ENCODE assay signal across 21 mouse cellular contexts in genomic region chr17:67552581-67553139, GRCm38 (mm10).
DNase-seq lines count a peak whose midpoint lies in the region; ATAC-seq and TF ChIP-seq lines count a peak whose summit lies in the region.
"Had no signal": no experiment of that assay in that cellular context is flagged by ENCODE, and none has a peak within 500 bp of the region (broad histone marks: within the 10 kb centered on the region; RNA-seq: fewer than 3 reads in every experiment).

No protein-coding gene starts in this region.

- H3K27me3 ChIP-seq in hindbrain, embryonic 16.5 days (replicated peaks; ENCODE audit: control insufficient read depth, insufficient read depth, low read length) = no peaks in the 10 kb centered on the region
- H3K27me3 ChIP-seq in hindbrain, postnatal 0 days (ENCODE audit: insufficient read depth, low read length) = no peaks in the 10 kb centered on the region
- H3K27me3 ChIP-seq in midbrain, embryonic 11.5 days (ENCODE audit: control insufficient read depth, insufficient read depth, low read length) = no peaks in the 10 kb centered on the region
- no peaks in the 10 kb centered on the region for H3K27me3 ChIP-seq in midbrain, embryonic 14.5 days (ENCODE audit: control insufficient read depth, insufficient read depth, low read length)
- no peaks in the 10 kb centered on the region for H3K27me3 ChIP-seq in neural tube, embryonic 13.5 days
- H3K27me3 ChIP-seq: limb, embryonic 13.5 days; lung, embryonic 15.5 days; midbrain, embryonic 12.5 days had no signal

- no peak for ATAC-seq in hindbrain, embryonic 16.5 days
- ATAC-seq in hindbrain, postnatal 0 days = no peak
- no peak for ATAC-seq in midbrain, embryonic 11.5 days (ENCODE audit: low FRiP score)
- ATAC-seq in midbrain, embryonic 14.5 days (ENCODE audit: low FRiP score, low TSS enrichment) = no peak
- ATAC-seq in neural tube, embryonic 13.5 days (ENCODE audit: low read depth) = 0 out of 2 replicates have a peak, but pooled peaks have one; percentile 45
- ATAC-seq: forebrain, embryonic 16.5 days; intestine, embryonic 16.5 days had no signal

- DNase-seq in hindbrain, postnatal 0 days (ENCODE audit: low spot score) = no peak
- peak; percentile 65 for DNase-seq in midbrain, embryonic 11.5 days (ENCODE audit: low spot score, missing footprints)
- no peak for DNase-seq in midbrain, embryonic 14.5 days
- DNase-seq in cerebellum, postnatal 14 days = no peak
- DNase-seq: adrenal gland, adult 2 months; adrenal gland, postnatal 36 days; B cell, adult 2 months; cerebellum, adult 18-20 months; cerebellum, postnatal 10 days; heart, postnatal 14 days; kidney, postnatal 10 days had no signal

- 0 out of 2 replicates have a peak overlapping the region, but pooled peaks have one; percentile 14 for H3K4me2 ChIP-seq in hindbrain, embryonic 16.5 days (ENCODE audit: low read length)
- H3K4me2 ChIP-seq in hindbrain, postnatal 0 days (ENCODE audit: low read depth, low read length) = no peak overlapping the region
- no peak overlapping the region for H3K4me2 ChIP-seq in midbrain, embryonic 11.5 days
- H3K4me2 ChIP-seq in midbrain, embryonic 14.5 days (ENCODE audit: low read length) = no peak overlapping the region
- peak overlapping the region; percentile 38 for H3K4me2 ChIP-seq in neural tube, embryonic 13.5 days
- H3K4me2 ChIP-seq: limb, embryonic 13.5 days; liver, embryonic 11.5 days; lung, embryonic 15.5 days; midbrain, embryonic 12.5 days had no signal

- H3K27ac ChIP-seq in hindbrain, embryonic 16.5 days (ENCODE audit: low read depth, low read length) = no peak overlapping the region
- H3K27ac ChIP-seq in hindbrain, postnatal 0 days = no peak overlapping the region
- H3K27ac ChIP-seq in midbrain, embryonic 11.5 days (ENCODE audit: low read depth, low read length) = no peak overlapping the region
- H3K27ac ChIP-seq in midbrain, embryonic 14.5 days (replicated peaks; ENCODE audit: low read depth, low read length) = no peak overlapping the region
- H3K27ac ChIP-seq in neural tube, embryonic 13.5 days (replicated peaks) = no peak overlapping the region
- H3K27ac ChIP-seq: left cerebral cortex, adult 2 months; limb, embryonic 13.5 days; lung, embryonic 15.5 days; midbrain, embryonic 12.5 days had no signal

- no peaks in the 10 kb centered on the region for H3K36me3 ChIP-seq in hindbrain, embryonic 16.5 days (ENCODE audit: control insufficient read depth, insufficient read depth, low read length)
- no peaks in the 10 kb centered on the region for H3K36me3 ChIP-seq in hindbrain, postnatal 0 days (ENCODE audit: insufficient read depth, low read length)
- no peaks in the 10 kb centered on the region for H3K36me3 ChIP-seq in midbrain, embryonic 11.5 days (ENCODE audit: control insufficient read depth, insufficient read depth, low read length)
- H3K36me3 ChIP-seq in midbrain, embryonic 14.5 days (ENCODE audit: control insufficient read depth, insufficient read depth, low read length) = no peaks in the 10 kb centered on the region
- H3K36me3 ChIP-seq in neural tube, embryonic 13.5 days = no peaks in the 10 kb centered on the region
- H3K36me3 ChIP-seq: limb, embryonic 13.5 days; lung, embryonic 15.5 days; midbrain, embryonic 12.5 days had no signal

- no peaks in the 10 kb centered on the region for H3K4me1 ChIP-seq in hindbrain, embryonic 16.5 days (ENCODE audit: control insufficient read depth, insufficient read depth, low read depth, low read length)
- H3K4me1 ChIP-seq in hindbrain, postnatal 0 days (ENCODE audit: insufficient read depth, low read length) = no peaks in the 10 kb centered on the region
- no peaks in the 10 kb centered on the region for H3K4me1 ChIP-seq in midbrain, embryonic 11.5 days (ENCODE audit: control insufficient read depth, insufficient read depth, low read length)
- H3K4me1 ChIP-seq in midbrain, embryonic 14.5 days (ENCODE audit: control insufficient read depth, insufficient read depth, low read length) = no peaks in the 10 kb centered on the region
- H3K4me1 ChIP-seq in neural tube, embryonic 13.5 days (replicated peaks) = peaks cover 18% of the 10 kb centered on the region
- H3K4me1 ChIP-seq: limb, embryonic 13.5 days; lung, embryonic 15.5 days had no signal

- H3K9ac ChIP-seq in hindbrain, embryonic 16.5 days (ENCODE audit: low read depth, low read length) = no peak overlapping the region
- H3K9ac ChIP-seq in hindbrain, postnatal 0 days (replicated peaks; ENCODE audit: low read length) = no peak overlapping the region
- H3K9ac ChIP-seq in midbrain, embryonic 11.5 days (ENCODE audit: low read length) = no peak overlapping the region
- H3K9ac ChIP-seq in midbrain, embryonic 14.5 days (replicated peaks; ENCODE audit: low read length) = no peak overlapping the region
- H3K9ac ChIP-seq in neural tube, embryonic 13.5 days = no peak overlapping the region
- H3K9ac ChIP-seq: limb, embryonic 13.5 days; lung, embryonic 15.5 days; midbrain, embryonic 12.5 days had no signal

- no peaks in the 10 kb centered on the region for H3K9me3 ChIP-seq in hindbrain, embryonic 16.5 days (ENCODE audit: control insufficient read depth, low read length)
- no peaks in the 10 kb centered on the region for H3K9me3 ChIP-seq in hindbrain, postnatal 0 days (ENCODE audit: low read length)
- no peaks in the 10 kb centered on the region for H3K9me3 ChIP-seq in midbrain, embryonic 11.5 days (ENCODE audit: control insufficient read depth, low read length)
- no peaks in the 10 kb centered on the region for H3K9me3 ChIP-seq in midbrain, embryonic 14.5 days (ENCODE audit: control insufficient read depth, low read length)
- no peaks in the 10 kb centered on the region for H3K9me3 ChIP-seq in neural tube, embryonic 13.5 days
- H3K9me3 ChIP-seq: limb, embryonic 13.5 days; lung, embryonic 15.5 days; midbrain, embryonic 12.5 days had no signal

- 83% methylated on average over 21 of the region's 21 CpGs for WGBS in hindbrain, embryonic 16.5 days
- WGBS in hindbrain, postnatal 0 days = 83% methylated on average over 21 of the region's 21 CpGs
- 95% methylated on average over 21 of the region's 21 CpGs for WGBS in midbrain, embryonic 11.5 days
- 87% methylated on average over 21 of the region's 21 CpGs for WGBS in midbrain, embryonic 14.5 days
- WGBS in neural tube, embryonic 13.5 days = 49% methylated on average over 21 of the region's 21 CpGs

- TF ChIP-seq CTCF in hindbrain, postnatal 0 days (IDR thresholded peaks at IDR 0.05; ENCODE audit: low read depth) = no peak

- no peak overlapping the region for H3K4me3 ChIP-seq in hindbrain, embryonic 16.5 days (ENCODE audit: low read length)
- H3K4me3 ChIP-seq in hindbrain, postnatal 0 days (ENCODE audit: low read length) = no peak overlapping the region
- no peak overlapping the region for H3K4me3 ChIP-seq in midbrain, embryonic 11.5 days (ENCODE audit: low read depth, low read length)
- no peak overlapping the region for H3K4me3 ChIP-seq in midbrain, embryonic 14.5 days (replicated peaks; ENCODE audit: low read depth, low read length)
- H3K4me3 ChIP-seq in neural tube, embryonic 13.5 days = no peak overlapping the region
- H3K4me3 ChIP-seq: erythroblast, embryonic 14.5 days; left cerebral cortex, adult 2 months; limb, embryonic 13.5 days; lung, embryonic 15.5 days; midbrain, embryonic 12.5 days had no signal

Comparison
In these comparisons a context has a peak if more than half of its experiments do, and no peak if none do; other contexts are left out.
1. H3K4me2 ChIP-seq: peak in hindbrain, embryonic 16.5 days (single experiment) and neural tube, embryonic 13.5 days (single experiment); none in hindbrain, postnatal 0 days (single experiment), midbrain, embryonic 11.5 days (single experiment) and midbrain, embryonic 14.5 days (single experiment).